Mouse (Mus musculus): ENCODE measurements around the gene Nfatc3.
"Not testable (repeated sequence)": the region's sequence is repeated elsewhere in the genome, so short reads cannot be mapped to it uniquely, and the experiment has no call there.

Nfatc3 gene

DNA sequence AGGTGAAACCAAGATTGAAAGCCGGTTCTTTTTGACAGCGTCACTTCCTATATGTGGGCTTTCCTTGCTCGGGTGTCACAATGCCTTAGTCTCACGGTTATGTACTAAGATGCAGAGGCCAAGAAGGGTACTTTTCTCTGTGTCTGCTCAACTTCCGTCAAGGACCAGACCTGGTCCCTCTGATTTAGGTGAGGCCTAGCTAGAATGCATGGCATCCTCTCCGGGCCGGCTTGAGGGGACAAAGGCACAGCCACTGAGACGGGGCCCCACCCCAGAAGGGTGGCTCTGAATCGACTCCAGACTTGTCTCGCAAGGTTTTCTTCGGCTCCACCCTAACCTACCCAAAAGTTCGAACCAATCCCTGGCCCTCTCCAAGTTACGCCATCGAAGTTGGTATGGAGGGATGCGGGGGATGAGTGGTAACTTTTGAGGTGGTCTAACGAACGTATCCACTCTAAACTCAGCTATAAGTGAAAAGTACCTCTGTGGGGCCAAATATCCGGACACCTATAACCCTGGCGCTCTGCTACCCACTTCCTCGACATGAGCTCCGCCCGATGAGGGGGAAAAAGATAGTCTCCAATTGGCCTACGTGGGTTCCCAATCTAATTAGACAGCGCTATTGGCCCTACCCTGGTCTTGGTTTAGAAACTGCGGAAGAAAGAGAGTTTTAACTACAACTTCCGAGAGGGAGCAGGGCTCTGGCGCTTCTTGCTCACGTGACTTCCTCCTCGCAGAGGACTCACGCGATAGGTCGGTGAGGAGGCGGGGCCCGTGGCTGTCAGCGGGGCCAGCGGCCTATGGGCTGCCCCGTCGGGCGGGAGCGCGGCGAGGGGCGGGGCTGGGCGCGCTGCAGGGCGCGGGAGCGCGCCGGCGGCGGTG lies at the start of gene Nfatc3:
TSS of gene Nfatc3 (plus strand) at position 110 of the 882 bp plus-strand sequence.
- DNase-seq, result peak; percentile 98

DNA sequence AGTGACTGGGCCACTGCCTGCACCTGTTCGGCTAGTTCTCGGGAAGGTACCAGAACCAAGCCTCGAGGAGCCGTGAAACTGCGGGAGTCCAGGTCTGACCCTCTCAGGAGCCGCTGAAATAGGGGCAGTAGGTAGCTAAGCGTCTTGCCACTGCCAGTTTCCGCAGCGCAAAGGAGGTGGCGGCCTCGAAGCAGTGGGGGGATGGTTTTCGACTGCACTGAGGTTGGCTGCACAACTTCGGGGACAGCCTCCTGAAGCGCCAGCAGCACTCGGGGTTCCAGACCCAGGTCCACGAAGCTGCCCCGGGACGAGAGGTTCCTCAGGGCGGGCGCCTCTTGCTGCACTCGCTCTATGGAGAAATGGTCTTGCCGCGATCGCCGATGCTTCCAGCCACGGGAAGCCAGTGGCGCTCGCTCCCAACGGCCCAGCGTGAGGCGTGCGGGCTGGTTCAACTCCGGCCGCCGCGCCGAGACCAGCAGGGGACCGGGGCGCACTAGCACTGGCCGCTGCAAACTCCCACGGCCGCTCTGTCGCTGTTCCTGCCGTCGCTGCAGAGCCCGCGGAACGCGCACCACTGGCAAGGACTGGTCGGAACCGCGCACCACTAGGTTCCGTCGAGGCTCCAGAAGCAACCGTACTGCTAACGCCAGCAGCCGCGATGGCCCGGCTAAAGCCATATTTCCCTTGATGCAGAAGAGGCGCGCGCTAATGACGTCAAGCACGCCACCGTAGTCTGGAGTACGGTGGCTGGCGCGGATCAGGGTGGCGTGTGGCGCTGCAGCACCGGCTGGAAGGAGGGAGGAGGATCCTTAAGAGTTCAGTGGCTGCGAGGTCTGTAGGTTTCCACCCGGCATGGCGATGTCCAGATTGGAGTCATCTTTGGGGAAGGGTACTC lies 47.6 kb upstream of the Nfatc3 start:
- peak; percentile 88 for DNase-seq

DNA sequence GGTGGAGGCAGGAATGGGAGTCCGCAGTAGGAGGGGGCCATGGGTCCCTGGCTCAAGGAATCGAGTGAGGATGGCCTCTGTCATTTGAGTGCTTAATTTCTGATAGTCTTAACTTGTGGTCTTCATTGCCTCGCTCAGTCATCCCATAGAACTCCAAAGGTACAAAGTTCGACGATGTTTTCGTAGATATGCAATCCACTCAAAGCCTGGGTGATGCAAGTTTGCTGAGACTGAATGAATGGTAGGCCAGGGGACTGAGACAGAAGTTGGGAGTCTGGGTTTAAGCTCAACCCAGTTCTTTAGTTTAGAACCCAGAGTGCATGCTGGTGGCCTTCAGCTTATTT lies 47.0 kb upstream of the Nfatc3 start, which contains the start of gene Ddx28:
TSS of gene Ddx28 (minus strand) at position 240 of the 344 bp plus-strand sequence.
- DNase-seq, result no peak

DNA sequence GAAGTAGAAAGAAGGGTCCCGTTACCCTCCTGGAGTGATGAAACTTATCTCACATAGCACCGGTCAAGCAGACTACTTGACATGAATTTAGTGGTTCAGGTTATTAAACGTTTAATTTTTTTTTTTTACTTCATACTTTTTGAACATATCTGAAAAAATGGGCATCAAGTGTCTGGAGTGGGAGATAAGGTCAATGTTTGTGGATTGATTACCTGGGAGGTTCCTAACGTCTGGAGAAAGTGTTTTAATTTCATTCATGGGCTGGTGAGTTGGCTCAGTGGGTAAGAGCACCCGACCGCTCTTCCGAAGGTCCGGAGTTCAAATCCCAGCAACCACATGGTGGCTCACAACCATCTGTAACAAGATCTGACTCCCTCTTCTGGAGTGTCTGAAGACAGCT lies 46.4 kb upstream of the Nfatc3 start:
- not testable (repeated sequence) for DNase-seq

DNA sequence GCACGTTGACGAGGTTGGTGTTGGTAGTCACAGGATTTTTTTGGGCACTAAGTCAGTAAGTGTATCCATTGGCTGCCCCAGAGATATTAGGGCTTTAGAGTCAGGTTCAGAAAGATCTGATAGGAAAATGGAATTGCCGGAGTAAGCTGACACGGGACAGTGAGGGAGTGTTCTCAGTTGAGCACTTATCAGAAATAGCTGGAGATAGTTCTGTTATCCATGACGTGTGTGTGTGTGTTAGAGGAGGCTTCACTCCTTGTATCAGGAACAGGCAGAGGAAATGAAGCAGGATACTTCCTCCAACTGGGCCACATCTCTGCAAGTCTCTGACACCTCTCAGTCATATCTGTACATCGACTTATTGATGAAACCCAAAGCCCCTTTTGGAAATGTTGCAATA lies 42.4 kb upstream of the Nfatc3 start:
- DNase-seq, result no peak

DNA sequence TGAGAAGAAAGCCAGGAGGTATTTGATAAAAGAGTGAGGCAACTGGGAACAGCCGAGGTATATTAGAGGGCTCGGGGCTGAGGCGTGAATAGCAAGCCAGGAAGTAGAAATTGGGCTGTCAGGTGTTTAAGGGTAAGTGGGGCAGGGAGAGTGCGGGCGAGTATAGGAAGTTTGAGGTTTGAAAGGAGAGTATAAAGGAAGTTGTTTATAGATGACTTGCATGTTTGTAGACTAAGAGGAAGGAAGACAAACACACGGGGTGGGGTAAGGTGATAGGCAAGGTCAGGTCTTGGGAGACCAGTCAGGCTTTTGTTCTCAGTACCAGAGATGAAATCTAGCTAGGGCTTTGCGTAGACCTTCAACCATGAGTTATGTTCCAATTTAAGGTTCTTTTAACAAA lies 41.5 kb upstream of the Nfatc3 start:
- DNase-seq, result no peak

DNA sequence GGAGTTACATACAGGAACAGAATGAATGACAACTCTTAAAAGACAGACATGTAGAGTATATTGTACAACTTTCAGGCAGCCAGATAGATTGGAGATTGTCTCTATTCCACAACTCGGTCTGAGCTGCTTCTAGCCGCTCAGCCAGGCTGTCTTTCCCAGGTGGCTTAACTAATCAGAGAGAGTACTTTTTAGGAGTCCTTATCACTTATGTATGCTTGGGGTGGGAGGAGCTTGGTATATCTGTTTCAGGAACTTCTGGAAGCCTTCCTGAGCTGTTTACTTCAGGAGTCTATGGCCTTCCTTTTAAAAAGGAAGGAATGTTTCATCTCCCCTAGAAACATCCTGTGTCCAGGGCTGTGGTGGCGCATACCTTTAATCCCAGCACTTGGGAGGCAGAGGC lies 40.6 kb upstream of the Nfatc3 start:
- no peak for DNase-seq

DNA sequence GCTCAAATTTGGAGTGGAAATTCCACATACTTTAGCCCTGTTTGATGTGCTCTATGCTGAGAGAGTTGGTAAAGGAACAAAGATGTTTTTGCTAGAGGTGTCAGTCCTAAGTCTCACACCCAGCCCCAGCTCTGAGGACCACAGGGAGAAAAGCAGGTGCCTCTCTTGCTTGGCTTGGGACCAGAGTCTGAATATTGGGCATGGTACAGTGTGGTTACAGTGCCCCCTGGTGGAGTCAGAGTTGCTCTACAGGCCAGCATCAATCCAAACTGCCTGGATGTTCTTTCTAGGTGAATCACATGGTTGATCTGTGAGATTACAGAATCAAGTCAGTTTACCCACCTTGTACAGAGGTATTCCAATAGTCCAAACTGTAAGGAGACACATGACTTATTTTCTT lies 36.2 kb upstream of the Nfatc3 start:
- peak; percentile 56 for DNase-seq

DNA sequence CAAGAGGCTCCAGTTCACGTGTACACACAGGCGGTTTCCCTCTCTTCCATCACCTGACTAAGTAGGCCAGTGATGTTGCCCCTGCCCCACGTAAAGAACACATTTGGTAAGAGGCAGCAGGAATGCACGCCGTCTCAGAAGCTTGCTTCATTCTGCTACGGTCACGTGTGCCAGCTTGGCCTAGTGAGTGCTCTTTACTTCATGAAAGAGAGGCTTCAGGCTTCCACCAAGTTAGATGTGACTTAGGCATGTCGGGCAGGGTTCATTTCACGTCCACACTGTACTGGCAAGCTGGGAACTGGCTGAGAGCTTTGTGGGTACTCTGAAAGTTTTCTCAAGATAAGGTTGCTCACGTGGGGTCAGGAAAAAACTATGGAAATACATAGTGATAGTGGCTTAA lies 19.9 kb upstream of the Nfatc3 start:
- no peak for DNase-seq

DNA sequence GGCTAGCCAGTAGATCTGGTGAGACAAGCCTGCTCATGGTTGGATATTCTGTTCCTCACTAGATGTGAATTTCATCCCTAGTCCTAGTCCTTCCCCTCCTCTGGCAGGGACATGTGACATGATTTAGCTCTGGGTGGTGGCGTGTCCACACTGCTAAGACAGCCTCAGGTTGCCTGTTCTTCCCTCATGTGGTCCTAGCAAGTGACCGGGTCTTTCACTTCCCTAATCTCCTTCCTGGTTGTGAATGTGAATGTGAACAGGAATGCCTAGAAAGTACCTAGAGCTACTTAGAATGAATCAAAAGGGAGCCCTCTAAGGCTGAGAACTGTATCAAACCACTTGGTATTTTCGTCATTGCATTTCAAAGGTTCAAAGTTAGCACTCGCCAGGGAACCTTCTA lies 19.0 kb upstream of the Nfatc3 start:
- no peak for DNase-seq

DNA sequence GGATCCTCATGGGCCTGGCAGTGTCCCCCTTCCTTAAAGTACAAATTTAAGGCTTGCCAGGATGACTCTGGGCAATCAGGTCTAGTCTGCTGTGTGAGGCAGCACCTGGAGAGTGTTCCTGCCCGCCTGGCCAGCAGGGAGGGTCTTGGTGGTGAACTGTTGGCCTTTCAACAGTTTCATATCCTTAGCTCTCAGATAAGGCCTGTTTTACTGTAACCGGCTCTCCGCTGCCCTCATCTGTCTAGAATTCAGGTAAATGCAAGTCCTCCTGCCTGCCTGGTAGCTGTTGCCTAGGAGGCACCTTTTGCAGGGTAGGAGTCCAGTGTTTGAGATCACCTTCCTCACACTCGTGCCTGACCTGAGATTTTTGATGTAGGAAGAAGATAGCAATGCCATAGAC lies 18.4 kb upstream of the Nfatc3 start:
- no peak for DNase-seq

DNA sequence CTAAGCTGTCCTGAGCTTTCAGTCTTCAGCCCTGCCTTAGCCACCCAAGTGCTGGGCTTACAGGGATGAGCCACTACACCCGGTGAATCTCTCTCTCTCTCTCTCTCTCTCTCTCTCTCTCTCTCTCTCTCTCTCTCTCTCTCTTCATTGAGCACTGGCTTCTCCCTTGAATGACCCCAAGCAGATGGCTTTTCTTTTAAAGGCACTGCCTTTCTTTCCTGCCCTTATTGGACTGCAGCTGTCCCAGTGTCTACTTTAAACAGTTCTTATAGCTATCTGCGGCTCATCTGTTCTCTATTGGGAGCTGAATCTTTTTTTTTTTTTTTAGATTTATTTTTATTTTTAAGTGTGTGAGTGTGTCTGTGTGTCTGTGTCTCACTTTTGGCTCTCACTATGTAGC lies 15.6 kb upstream of the Nfatc3 start:
- no peak for DNase-seq

DNA sequence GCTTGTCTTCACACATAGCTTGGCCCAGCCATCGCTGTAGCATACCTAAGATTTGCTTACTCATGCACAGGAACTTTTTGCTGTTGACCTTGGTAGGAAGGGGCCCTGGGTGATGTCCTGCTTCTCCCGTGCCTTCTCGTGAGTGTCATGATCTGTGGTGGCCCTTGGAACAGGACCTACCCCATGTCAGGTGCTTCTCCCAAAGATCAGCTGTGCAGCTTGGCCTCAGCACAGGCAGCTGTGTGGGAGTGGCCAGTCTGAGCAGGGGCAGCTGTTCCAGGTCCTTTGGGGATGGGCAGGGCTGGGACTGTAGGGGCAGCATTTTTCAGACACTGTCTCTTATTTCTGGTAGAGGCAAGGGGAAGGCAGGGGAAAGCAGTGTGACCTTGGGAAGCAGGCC lies 14.5 kb upstream of the Nfatc3 start:
- no peak for DNase-seq

DNA sequence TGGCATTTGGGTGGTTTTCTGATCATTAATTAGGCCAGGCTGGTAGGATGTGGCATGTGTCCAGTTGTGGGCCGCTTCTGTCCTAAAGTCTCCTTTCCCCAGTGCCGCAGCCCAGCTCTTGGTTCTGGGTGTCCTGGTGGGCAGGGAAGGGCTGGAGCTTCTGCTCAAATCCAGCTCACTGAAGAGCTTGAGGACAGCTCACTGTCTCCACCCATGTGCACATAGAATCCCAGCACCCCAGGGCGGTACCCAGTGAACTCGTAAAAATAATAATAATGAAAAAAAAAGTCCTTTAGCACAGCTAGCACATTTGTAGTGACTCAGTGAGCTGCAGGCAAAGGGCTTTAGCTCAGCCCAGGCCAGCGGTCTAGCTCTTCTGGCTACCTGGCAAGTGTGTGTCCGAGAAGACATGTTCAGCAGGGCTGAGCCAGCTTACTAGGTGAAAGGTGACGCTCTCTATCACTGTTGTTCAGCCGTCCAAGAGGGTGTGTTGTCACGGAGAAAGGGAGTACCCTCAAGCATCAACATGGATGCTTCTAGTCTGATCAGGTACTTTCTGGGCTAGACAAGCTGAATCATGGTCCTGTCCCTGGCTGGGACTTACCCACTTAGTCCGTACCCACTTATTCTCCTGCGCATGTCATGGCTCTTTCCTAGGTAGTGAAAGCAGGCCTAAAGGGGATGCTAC lies 11.6 kb upstream of the Nfatc3 start:
- no peak for DNase-seq

DNA sequence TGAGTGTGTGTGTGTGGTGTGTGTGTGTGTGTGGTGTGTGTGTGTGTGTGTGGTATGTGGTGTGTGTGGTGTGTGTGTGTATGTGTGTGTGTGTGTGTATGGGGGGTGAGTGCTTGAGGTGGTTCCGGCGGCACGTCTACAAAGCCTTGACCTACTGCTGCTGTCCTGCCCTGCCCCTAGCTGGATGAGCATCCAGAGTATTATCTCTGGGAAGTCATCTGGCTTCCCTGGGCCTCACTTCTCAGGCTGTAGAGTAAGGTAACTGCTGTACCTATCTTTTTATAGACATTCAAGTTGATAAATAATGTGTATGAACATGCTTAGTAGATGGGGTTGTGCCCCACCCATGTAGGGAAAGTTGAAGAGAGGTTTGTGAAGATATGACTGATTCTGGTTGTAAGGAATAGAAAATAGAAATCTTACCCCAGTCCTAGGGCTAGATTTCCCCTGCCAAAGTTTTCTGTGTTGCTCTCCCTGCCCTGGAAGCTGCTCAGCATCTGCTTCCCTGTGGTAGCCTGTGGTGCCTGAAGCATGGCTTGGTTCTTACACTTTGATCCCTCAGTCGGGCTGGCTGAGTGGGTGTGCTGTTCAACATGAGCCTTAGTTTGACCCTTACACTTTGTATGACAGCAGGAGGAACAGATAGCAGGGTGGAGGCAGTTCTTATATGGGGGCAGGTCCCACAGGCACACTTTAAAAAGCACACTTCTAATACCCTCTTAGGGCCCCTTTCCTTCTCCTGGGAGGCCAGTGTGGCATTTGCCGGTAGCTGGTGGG lies 10.6 kb upstream of the Nfatc3 start:
- no peak for DNase-seq

DNA sequence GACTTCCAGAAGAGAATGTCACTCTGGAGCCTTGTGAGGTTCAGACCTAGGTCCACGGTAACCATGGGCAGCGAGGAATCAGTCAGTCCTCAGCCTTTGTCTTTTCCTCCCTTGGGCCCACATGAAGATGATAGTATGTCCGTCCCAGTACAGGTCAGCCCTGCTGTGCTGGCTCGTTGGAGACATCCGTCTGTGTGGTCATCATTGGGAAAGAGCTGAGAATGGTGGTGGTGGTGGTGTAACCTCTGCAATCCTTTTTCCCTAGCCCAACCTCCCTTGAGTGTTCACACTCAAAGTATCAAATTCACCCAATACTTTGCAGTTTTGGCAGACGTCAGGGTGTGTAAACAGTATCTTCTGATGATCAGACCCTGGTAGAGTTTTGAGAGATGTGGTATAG lies 8.8 kb upstream of the Nfatc3 start:
- DNase-seq, result no peak

DNA sequence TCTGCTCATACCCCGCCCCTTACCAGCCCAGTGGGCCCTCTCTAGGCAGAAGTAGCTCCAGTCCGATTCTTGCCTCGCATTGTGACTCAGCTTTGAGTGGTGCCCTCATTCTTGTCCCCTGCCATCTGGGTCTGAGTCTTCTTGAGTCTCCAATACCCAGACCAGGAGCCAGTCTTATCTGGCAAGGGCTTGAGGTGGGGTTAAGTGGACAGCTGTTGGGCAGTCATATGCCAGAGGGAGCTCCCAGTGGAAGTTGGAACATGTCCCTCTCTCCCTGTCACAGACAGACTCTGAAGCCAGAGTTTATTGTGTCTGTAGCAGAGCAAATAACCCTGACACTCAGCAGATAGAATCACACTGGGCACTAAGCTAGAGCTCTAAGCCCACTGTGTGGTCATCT lies 7.6 kb upstream of the Nfatc3 start:
- no peak for DNase-seq

DNA sequence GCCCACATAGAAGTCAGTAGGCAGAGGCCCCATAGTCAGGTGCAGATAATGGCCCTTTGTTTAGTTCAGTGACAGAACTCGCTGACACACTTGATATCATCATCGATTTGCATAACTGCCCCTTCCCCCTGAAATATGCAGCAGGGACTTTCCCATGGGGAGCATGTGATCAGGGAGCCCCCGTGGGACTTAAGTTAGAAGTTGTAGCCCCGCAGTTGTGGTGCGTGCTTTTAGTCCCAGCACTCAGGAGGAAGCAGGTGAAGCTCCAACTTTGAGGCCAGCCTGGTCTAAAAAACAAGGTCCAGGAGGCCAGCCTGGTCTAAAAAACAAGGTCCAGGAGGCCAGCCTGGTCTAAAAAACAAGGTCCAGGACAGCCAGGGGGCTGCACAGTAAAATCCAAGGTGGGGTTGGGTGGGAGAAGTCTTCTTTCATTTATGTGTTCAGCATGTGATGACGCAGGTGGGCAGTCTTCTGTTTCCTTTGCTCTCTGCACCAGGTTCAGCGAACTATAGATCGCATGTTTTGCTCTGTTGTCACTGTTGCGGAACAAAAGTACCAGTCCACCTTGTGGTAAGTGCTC lies 6.0 kb upstream of the Nfatc3 start:
- DNase-seq, result no peak

DNA sequence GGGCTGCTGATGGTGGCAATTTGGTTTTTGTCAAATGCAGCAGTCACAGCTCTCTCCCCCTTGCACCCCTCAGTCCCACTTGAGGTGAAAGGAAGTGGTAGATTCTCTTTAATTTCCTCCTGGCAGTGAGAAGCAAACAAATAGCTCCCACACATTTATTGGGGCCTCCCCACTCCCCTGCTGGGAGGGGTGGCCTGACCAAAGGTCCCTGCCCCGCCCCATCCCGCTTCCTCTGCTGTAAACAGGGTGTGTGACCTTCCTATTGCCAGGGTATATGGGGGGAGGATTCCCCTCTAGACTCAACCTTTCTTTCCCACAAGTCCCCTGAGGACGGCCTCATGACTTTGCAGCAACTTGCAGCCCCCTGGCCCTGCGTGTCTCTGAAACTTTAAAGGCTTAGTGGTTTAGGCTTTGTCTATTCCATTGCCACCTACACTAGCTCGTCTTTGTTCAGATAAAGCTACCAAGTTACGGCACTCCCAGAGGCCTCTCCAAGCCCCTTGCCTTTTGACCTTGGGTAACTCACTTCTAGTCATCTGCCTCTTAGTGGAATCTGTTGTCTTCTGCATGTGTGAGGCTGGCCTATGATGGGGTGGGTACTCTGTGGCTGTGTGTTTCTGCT lies 4.3 kb upstream of the Nfatc3 start:
- DNase-seq, result peak; percentile 66

DNA sequence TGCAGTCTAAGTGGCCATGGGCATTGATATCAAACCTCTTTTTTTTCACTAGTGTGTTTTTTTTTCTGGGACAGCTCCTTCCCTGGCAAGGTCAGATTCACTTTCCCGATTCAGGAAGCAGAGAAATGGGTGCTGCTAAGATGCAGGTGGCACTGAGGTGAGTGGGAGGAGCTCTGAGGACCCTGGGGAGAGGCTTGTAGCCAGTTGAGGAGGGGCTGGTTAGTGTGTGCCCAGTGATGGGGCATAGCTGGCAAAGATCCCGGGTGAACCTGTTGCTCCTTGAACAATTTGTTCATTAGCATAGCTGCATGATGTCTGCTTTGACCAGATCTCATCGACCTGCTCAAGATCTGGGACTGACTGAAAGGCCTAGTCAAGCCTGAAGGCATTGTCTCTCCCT lies 3.6 kb upstream of the Nfatc3 start:
- peak; percentile 73 for DNase-seq

DNA sequence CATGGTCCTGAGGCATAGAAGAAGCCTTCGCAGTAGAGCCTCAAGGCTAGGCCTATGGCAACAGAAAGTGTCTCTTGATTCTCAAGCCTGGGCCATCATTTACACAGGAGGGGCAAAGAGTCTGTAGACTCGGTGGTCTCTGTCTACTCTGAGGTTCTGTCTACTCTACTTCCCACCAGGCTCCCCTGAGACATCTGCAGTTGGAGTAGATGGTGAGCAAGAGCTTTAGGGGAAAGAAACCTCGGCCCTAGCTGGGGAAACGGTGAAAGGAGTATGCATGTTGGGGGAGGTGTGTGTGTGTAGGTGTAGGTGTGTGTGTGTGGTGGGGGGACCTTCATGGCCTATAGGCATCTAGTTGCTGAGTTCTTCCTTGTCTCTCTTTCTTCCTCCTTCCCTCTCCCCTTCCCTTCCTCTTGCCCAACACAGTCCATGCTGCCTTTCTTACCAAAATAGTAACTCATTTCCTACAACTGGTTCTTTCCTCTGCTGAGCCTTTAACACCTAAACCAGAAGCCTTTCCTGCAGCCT lies 2.1 kb upstream of the Nfatc3 start:
- DNase-seq, result no peak

Measured in kidney, adult 11 months (tissue).